Mouse (Mus musculus): ENCODE measurements around the gene Ftcd. TPM values are rescaled to one million over a fixed set of nuclear protein-coding genes. Genes with fewer than 3 reads are reported as not detected.
A peak's percentile ranks its signal among the peaks of the same experiment; 100 is the strongest.

The Ftcd gene
- not detected for polyA plus RNA-seq (2017; shearing (Covaris generic))

DNA sequence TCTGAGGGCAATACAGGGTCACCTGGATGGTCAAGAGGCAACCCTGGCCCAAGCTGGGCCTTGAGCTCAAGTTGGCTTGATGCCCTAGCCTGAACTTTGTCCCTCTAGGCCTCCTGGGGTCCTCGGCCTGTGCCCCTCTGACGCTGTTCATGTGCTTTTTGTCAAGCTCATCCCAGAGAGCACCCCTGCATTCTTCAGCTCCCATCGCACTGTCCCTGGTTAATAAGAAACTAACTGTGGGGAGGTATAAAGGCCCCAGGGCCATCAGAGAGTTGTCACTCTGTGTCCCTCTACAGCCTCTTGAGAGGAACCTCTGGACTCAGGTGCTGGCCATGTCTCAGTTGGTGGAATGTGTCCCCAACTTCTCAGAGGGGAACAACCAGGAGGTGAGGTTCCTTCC is at the start of gene Ftcd:
TSS of gene Ftcd (plus strand) at position 275 of the 400 bp plus-strand sequence.
- no peak for ATAC-seq

DNA sequence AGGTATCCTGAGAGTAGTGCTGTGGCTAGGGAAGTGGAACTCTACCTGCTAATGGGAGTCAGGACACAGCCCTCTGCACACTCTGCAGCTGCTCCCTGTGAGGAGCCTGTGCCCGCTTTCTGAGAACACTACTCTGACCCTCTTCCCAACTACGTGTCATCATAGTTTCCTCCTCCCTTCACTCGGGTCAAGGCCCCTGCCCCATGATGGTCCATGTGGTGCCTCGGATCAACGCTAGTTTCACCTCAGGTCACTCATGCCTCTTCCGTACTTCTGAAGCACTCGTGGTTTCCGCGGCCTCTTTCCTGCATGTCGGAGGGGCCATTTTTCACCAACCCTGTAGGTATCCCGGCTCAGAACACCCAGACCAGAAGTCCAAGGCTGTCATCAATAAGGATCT is 44.5 kb upstream of the Ftcd start:
- peak; percentile 3 for ATAC-seq

DNA sequence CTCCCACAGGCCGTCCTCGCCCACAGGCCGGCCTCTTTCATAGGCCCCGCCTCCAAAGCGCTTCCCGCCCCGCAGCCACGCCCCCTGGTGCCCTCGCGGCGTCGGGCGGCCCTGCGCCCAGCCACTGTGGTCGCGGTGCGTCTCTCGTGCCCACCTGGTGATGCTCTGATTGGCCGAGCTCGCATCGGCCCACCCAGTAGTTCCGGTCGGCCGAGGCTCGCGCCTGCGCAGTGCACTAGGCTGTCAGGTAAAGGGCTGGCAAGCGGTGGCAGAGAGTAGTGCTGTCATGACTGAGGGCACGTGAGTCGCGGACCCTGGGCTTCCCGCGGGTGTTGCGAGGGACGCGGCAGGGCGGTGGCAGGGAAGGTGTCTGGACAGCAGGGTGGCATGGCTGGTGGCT is 44.1 kb upstream of the Ftcd start, which contains the start of gene Lss:
TSS of gene Lss (plus strand) at position 214 of the 400 bp plus-strand sequence.
- ATAC-seq, result peak; percentile 99

DNA sequence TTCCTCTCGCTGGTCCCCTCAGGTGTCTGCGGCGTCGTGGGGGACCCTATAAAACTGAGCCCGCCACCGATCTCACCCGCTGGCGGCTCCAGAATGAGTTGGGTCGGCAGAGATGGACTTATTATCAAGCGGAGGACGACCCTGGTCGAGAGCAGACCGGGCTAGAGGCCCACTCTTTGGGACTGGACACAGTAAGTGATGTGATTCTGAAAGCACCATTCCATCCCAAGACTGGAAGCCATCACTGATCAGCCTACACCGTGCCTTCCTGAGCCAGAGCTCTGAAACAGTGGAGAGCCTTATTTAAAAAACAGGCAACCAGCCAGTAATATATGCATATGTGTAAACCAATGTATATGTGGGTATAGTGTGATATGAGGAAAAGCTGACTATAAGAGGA is 43.6 kb upstream of the Ftcd start:
- ATAC-seq, result no peak

DNA sequence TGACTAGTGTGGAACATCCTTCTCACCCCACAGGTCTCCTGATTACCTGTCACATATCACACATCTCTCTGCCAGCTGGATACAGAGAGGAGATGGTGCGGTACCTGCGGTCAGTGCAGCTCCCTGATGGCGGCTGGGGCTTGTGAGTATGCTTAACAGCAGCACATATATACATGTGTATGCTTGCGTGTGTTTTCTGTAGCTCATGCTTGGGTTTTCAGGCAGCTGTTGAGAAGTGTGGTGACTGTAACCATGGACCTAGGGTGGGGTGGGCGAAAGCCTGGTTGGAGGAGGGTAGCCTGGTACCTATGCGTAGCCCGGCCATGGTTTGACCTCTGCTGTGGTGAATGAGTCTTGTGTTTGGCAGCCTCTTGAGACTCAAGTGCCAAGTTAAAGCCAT is 39.9 kb upstream of the Ftcd start:
- ATAC-seq, result no peak

DNA sequence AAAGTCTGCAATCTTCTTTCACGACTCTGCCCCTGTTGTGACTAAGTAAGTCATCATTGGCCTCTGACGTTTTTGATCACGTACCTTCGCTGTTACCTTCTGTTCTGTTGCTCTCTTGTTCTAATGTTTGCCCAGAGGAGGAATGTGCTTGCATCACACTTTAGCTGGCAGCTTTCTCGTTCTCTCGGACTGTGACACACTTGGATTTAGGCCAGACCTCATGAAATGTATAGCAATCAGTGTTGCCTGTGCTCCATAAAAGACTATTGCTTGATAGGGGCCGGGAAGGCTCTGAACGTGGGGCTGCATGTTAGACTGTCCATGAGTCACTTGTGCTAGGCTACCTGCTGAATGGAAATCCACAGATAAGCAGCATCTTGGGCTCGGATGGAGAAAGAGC is 37.8 kb upstream of the Ftcd start:
- no peak for ATAC-seq

DNA sequence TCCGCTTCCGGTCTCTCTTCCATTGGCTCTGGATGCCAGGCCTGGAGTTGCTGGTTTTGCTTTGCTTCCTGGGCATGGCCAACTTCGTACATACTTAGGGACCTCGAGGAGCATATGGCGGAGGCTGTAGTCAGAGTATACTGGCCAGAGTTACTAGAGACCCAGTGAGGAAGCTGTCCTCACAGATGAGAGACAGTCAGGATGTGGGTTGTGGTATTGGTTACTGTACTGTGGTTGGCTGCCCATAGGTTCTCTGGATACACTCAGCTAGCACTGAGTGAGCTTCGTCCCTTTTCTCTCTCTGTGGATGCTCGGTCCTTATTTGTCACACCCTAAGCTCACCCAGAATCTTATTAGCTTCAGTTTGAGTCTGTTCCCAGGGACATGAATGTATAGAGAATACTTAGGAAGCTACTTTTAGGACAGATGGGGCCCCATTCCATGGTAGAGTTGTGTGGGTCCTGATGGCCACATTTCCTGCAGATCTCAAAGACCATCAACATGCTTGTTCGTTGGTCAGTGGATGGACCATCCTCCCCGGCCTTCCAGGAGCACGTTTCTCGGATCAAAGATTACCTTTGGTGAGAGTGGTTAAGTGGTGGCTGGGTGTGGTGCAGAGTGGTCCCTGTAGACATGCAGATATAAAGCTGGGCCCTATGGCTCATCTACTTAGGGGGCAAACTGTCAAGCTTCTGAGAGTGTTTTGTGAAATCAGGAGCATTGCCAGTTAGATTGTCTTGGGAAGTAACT is 33.9 kb upstream of the Ftcd start:
- peak; percentile 51 for ATAC-seq

DNA sequence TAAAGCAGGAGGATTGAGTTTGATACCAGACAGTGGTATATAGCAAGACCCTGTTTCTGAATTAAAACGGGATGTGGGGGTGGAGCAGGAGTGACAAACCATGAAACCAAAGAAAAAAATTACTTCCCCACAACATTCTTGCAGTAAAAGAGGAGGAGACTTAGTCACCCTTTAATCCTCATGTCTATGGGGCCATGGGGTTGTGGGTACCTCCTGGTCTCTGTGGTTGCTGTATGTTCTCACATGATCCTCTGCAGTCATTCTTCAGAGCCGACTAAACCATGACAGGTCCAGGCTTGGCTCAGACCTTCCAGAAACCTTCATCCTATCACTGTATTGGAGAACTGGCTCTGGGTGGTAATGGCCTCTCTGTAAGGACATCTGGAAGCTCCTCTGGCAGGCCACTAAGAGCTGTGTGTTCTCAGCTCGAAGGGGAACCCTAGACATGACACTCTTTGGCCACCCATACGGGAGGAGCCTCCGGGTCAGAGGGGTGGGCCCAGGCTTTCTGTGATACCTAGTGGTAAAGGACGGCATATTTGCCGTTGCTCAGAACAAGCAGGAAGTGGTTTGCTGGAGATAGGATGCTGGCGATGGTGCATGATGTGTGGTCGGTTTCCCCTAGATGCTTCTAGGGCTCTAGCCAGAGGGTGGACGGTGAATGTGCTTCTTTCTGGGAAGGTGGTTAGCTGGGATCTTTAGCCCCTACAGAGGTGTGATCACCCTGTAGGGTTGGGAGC is 32.6 kb upstream of the Ftcd start:
- ATAC-seq, result peak; percentile 89

DNA sequence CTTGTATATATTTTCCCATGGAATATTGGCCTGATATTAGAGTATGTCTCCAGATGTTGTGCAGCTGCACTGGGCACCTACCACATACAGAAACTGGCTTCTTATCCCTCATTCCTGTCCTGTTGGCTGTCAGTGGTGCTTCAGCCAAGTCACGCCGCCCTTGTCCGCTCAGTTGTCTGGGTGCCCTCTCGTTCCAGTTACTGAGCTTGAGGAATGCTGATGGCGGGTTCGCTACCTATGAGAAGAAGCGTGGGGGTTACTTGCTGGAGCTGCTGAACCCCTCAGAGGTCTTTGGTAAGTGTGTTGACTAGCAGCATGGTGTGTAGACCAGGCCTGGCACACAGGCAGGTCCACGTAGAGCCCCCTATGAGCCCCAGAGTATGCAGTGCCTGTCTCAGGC is 28.9 kb upstream of the Ftcd start:
- no peak for ATAC-seq

DNA sequence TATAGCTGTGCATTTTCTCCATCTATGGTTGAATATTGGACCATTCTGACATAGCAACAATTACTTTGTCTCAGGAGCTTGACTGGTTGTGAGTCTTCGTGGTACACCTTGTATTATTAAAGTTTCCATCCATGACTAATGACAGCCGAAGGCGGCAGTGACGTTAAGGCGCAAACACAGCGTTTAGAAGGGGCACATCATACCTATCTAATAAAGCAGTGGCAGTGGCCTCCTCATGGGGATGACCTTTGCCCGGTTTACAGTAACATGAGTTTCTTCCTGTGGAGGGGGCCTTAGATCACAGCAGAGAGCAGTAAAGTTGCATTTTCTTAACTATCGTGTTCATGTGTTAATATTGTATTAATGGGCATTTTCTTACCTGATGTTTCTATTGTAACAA is 27.2 kb upstream of the Ftcd start:
- no peak for ATAC-seq

DNA sequence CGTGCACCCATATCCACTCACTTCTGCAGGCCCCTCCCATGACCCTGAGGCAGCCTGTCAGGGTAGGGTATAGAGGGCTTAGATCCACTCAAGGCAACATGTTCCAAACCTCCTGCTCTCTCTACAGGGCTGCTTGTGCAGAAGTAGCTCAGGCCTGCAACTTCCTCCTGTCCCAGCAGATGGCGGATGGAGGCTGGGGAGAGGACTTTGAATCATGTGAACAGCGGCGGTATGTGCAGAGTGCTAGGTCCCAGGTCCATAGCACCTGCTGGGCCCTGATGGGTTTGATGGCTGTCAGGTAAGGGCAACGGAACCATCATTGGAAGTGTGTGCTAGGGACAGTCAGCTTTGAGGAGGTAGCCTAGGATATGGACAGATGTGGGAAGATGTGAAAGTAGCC is 25.0 kb upstream of the Ftcd start:
- ATAC-seq, result no peak

DNA sequence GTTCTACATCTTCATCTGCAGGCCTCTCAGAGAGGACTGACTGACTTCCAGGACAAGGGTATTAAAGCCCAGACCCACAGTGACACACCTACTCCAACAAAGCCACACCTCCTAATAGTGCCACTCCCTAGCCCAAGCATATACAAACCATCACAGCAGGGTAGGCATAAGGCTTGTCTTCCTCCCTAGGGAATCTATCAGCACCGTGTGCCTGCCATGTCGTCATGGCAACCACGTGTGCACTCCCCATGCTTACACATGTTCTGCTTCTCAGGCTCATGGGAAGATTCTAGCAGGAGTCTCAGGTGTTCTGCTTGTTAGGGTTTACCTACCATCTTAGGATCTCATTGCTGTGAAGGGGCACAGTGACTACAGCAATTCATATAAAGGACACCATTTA is 23.9 kb upstream of the Ftcd start:
- ATAC-seq, result no peak

DNA sequence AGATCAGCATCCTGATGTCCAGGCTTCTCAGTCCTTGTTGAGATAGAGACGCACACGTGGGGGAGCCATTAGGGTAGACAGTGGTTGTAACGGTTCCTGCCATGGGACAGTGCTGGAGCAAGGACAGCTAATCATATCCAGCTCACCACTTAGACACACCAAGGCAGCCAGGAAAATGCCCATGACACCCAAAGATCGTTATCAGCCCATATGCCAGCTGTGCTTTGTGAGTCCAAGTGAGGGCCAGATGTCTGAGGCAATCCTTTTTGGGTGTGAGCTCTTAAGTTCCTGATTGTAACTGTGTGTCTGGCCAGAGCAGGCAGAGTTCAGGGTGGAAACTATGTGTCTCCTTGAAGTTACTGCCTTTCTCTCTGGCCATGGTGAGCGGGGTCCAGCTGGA is 21.4 kb upstream of the Ftcd start:
- no peak for ATAC-seq

DNA sequence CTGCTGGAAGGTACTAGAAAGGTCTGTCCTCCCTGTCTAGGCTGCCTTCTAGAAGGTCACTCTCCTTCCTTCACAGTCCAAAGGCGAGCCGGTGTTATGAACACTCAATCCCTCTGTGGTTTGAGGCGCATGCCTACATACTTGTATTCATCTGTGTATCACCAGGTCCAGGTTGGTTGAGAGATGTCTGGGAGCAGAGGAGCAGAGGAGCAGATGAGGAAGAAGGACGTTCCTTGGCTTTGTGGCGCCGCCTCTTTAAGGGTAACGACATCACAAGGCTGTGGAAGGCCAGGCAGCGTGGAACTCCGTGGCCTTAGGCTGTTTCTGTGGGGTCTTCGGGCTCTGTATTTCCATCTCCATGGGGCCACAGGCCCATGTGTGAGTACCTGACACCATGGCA is 13.5 kb upstream of the Ftcd start, which contains the start of gene Spatc1l:
TSS of gene Spatc1l (plus strand) at position 301 of the 400 bp plus-strand sequence.
- ATAC-seq, result no peak

DNA sequence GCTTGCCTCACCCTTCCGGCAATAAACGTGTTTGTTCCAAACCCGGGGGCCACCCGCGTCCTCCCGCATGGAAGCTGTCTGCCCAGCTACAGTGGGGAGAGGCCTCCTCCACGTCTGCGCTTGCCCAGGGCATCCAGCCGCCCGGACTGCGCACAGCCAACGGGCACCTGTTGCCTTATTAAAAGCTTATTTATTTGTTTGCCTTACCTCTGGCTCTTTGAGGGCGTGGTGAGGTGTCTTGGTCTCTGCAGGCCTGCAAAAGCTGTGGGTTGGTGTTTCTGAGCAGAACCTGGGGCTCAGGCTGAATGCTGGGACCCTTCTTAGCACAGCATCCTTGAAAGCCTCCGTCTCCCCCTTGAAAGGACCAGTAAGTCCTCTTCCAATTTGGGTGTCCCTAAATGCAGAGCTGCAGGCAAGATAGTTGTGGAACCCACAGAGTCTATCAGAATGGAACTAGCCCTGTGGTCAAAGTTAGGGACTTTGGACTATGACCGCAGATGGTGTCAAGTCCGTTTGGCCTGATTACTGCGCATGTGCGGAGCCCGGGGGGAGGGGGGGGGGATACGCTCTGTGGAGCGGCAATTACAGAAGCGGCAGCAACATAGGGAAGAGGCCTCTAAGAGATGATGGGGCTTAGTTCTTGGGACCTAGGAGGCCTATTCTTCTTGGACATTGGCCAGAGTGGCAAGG is 5.3 kb upstream of the Ftcd start:
- no peak for ATAC-seq

DNA sequence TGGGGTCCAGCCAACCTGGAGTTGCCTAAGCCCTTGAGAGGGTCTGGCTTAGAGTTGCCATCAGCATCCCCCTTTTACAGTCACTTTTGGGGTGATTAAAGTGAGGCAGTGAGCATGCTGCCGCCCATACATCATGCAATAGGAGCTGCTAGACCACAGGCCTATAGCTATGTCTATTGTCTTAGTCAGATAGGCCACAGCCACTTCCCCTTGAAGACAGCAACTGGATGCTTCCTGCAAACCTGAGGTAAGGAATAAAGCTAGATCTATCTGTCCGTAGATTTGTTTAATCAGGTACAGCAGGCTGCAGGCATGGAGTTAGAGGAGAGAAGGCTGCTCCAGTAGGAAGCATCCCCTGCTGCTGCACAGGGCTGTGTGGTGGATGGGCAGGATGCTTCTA is 4.4 kb upstream of the Ftcd start:
- ATAC-seq, result no peak

DNA sequence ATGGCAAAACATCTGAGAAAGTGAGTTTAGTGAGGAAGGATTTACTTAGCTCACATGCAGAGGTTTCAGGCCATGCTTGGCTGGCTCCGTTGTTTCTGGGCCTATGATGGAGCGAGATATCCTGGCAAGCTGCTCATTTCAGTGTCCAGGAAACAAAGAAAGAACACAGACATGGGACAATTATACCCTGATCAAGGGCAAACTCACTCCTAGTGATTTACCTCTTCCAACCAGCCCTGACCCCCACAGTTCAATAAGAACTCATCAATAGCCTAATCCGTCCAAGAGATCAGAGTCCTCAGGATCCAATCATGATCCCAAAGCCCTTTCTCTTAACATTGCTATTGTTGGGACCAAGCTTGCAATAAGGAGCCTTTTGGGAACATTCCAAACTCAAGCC is 3.3 kb upstream of the Ftcd start:
- no peak for ATAC-seq

DNA sequence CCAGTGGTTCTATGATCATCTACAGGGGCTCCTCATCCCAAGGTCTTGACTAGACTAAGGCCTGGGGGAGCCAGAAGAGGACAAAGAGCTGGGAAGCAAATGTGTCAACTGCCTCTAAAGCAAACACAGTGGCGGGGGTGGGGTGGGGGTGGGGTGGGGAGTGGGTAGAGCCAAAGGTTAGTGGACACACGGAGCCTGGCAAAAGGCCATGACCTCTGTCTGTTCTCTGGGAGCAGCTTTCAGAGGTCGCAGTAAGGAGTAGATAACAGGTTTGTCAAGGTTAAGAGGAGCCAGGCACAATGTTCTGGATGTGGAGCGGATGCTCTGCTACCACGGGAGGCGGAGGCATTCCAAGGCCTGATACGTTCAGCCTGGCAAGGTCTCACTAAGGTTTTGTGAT is 1.5 kb downstream of the Ftcd start:
- no peak for ATAC-seq

DNA sequence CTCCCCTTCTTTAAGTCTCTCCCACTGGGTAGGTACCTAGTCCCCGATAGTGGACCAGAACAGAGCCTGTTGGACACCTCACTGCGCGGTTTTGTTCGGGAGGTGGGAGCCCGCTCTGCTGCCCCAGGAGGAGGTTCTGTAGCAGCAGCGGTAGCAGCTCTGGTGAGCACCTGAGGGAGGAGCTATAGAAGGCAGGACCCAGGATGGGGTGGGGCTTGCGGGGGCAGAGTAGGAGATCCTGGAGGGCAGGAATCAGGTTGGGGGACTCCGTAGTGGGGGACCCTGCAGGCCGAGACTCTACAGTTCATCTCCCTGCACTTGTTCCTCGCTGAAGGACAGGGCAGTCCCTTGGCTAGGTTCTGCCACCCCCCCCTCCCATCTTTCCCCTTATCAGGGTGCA is 8.7 kb downstream of the Ftcd start:
- ATAC-seq, result no peak

DNA sequence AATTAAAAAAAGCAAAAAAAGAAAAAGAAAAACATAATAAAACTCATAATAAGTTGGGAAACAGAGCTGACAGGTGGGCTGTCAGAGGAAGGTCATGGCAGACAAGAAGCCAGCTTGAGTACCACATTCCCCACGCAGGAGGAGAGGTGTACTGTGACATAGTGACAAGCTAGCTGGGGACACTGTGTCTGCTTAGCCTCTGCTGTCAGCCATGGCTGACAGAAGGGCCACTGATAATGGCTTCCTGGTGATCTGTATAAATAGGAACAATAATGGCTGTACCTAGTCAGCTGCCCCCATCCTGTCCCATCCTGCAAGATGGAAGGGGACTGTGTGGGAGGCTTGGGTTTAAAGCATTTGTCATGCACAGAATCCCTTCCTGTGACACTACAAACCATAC is 10.7 kb downstream of the Ftcd start:
- no peak for ATAC-seq

DNA sequence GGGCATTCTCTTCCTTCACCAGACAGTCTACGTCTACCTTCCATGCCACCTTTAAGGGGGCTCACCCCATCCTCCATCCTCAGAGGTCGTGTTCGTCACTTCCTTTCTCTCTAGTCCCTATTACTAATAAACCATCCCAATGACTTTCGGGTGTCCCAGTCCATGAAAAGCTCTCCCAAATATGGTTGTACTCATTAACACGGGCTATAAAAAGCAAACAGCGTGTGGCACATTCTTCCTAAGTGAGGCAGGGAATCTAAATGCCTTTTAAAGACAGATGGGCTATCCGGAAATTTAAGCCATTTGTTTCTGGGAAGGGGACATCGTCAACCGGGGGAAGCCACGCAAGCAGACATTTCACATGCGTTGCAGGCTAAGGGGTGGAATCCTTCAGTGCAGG is 14.7 kb downstream of the Ftcd start:
- no peak for ATAC-seq

DNA sequence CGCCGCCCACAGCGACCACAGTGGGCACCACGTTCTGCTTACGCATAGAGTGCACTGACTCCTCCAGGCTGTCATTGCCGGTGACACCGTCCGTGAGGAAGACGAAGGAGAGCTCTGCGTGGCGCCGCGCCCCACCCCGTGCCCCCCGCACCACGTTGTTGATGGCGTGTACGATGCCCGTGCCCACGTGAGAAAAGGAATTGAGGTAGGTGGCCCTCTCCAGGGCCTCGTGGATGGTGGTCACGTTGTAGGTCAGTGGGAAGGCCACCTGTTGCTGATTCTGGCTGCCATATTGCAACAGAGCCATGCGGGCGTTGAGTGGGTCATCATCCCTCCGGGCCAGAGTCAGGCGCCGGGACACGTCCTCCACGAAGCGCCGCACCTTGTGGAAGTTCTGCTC is 20.9 kb downstream of the Ftcd start:
- ATAC-seq, result no peak

DNA sequence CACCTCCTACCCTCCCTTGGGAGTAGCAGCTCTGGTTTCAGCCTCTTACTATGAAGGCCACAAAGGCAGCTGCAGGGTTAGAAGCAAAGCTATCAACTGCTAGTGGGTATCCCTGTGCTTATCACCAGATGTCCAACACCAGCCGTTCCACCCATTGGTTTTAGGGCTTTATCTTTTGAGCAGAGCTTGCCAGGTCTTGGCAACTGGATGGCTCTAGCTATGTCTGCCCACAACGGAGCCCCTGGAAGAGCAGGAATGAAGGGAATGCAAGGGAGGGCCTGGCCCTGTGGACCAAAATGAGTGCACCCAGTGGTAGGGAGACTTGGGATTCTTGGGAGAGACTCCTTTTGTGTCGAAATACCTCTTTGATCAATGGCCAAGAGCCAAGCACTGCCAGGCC is 27.2 kb downstream of the Ftcd start:
- no peak for ATAC-seq

DNA sequence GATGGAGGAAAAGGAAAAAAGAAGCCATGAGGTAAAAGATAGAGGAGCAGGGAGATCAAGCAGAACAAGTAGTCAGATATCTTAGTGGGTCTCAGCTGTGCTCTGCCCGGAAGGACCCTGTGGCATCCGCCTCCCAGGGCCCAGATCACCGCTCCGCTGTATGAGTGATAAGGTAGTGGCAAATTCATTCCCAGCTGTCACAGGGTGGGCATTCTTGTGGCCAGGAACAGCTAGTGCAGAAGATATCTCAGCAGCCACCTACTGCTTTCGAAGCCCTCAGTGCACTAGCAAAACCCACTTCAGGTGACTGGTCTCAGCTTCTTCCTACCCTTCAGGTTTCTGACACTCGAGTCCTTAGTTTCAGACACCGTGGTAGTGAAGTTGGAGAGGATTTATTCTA is 37.0 kb downstream of the Ftcd start:
- no peak for ATAC-seq
